Mouse (Mus musculus) cerebellum, adult 2 months (tissue): Measurements from ENCODE around the gene Treh.

Source experiments
- CTCF ChIP-seq: fragments of 200-500 bp; IDR thresholded peaks from 2 replicates; pipeline ENCODE4 v1.5.1; 2011; ENCODE audit warnings: low read depth, mild to moderate bottlenecking, control low read depth, low read length, moderate library complexity, borderline replicate concordance; ENCODE audit not compliant: insufficient read depth
- POLR2A ChIP-seq: fragments of 200-500 bp; IDR thresholded peaks from 2 replicates; pipeline ENCODE4 v1.6.1; 2011; ENCODE audit warnings: low read length, control low read depth, borderline replicate concordance; ENCODE audit not compliant: insufficient read depth

DNA sequence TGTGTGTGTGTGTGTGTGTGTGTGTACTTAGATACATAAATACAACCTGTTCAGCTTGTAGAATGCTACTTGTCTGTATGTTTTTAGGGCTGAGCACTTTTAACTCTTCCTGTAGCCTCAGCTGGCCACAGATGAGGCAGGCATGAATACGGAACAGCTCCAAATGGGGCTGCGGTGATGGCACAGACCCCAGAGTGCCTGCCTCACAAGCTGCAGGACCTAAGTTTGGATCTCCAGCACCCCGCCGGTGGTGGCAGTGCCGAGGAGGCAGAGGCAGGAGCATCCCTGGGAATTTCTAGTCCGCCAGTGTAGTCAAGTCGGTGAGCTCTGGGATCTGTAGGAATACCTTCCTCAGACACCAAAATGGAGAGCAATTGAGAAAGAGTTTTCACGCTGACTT lies 26.0 kb upstream of the Treh start:
- no peak for TF ChIP-seq POLR2A
- TF ChIP-seq CTCF: no peak
